Mouse (Mus musculus) cerebellum, adult 2 months (tissue): ENCODE data around the gene Gsc.

Experiments
- CTCF ChIP-seq: fragments of 200-500 bp; IDR thresholded peaks from 2 replicates; pipeline ENCODE4 v1.5.1; 2011; ENCODE audit warnings: low read depth, mild to moderate bottlenecking, control low read depth, low read length, moderate library complexity, borderline replicate concordance; ENCODE audit not compliant: insufficient read depth
- POLR2A ChIP-seq: fragments of 200-500 bp; IDR thresholded peaks from 2 replicates; pipeline ENCODE4 v1.6.1; 2011; ENCODE audit warnings: low read length, control low read depth, borderline replicate concordance; ENCODE audit not compliant: insufficient read depth

DNA sequence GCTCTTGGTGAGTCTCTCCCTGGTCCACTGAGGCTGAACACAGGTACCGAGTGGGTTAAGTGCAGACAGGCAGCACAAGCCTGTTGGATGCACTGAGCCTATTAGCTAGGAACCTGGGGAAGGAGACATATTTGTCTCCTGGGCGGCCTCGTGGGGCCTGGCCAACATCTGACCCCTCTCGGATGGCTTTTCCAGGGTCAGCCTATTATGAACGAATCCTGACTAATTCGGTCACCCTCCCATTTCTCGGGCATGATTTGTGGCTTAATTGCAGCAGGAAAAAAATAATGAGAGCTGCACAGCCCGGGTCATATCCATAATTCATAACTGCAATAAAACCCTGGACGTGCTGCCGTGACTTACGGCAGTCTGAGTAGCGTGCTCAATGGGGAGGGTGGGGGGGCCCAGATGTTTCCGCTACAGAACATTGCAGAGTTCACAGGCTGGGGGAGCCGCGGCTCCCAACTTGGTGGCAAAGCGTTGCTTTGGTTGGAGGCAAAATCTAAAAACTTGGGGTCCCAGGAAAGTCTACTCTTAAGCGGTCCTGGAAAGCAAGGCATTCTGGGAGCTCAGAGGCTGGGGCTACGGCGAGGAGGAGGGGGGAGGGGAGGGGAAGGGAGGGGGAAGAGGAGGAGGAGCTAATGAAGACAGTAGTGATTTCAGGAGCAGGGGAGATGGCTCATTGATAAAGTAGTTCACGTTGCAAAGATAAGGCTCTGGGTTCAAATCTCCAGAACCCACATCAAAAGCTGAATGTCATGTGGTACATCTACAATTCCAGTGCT lies 39.0 kb downstream of the Gsc start:
- TF ChIP-seq CTCF: no peak
- TF ChIP-seq POLR2A: no peak
